Mouse (Mus musculus) adrenal gland (tissue): ENCODE data around the gene Slc46a2.

ENCODE experiments used
- intact Hi-C: fragments of 180-260 bp; cut with DNase I; formaldehyde crosslinking; loops from one replicate; pipeline ENCODE4 v1.15.1; 2025

Gene Slc46a2

DNA sequence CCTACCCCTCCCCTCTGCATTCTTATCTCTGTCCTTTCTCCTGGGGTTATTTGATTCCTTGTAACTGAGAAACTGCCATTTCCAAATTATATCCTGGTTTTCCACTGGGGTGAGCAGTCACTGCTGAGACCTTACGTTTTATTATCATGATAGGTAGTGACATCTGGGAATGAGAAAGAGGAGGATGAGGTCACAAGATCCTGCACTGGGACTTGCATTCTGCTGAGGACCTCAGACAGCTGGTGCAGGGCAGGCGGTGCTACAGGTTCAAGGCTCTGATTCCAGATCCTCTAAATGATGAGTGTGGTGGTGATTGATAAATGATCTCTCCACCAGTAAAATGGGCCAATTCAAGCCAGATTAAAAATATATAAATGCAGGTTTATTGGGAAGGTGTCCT lies 54.4 kb downstream of the Slc46a2 start:
- intact Hi-C loops: no loop called here

GRCm38 (mm10) chr4:59859693-59860425 lies 55.0 kb downstream of the Slc46a2 start:
- intact Hi-C loops: loop anchor here (10.0 kb wide), 1 partner anchor 245 kb away; no protein-coding TSS in a partner anchor
